Mouse (Mus musculus): Measurements from ENCODE around the gene Retreg3. TPM values are rescaled to one million over a fixed set of nuclear protein-coding genes. Genes with fewer than 3 reads are reported as not detected.
"Not testable (repeated sequence)": the region's sequence is repeated elsewhere in the genome, so short reads cannot be mapped to it uniquely, and the experiment has no call there.

Retreg3 gene
- 10 to 100 TPM; 51.5 to 58.8 TPM for total RNA-seq (2021)
- long read RNA-seq, transcript Retreg3-201 (9 exons, 3,165 nt) = major isoform, 6 of 11 reads
- long read RNA-seq, partial matches to known transcripts = 2 of 11 reads
- long read RNA-seq, other reads (novel, unspliced or antisense) = 3 of 11 reads

DNA sequence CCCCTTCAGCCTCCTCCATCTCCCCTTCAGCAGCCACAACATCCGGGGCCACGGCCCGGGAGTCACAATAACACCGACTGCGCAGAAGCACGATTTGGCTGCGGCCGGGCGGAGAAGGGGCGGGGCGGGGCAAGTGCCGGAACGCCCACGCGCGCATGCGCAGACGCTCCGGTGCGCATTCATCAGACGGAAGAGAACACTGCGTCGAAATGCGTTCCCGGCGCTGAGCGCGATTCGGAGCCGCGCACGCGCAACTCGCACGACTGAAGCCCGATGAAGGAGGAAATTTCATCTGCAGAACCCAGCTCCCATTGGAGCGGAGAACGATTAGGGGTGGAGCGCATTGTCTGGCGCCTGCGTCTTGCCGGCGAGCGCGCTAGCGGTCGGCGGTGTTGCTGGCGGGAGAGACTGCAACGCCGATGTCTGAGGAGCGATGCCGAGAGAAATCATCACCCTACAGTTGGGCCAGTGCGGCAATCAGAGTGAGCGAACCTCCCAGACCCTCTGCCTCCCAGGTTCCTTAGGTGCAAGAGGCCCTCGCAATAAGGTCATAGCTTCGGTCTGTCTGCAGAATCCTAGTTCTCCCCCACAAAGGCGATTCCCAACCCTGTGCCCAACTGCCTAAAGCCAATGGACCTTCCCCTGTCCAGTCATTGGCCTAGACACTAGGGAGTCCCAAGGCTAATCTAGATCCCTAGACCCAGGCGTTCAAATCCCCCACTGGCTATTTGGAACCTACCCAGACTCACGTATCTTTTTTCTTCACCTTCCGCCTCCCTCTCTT lies at the start of gene Retreg3, which contains the start of gene Tubg1:
Gene Retreg3 (minus strand): TSS at position 133 of the 784 bp plus-strand sequence.
Gene Tubg1 (plus strand): TSS at position 178 of the 784 bp plus-strand sequence.
- peak; percentile 99 to 100 for DNase-seq (ENCODE audit: low spot score in 2 of 2)

DNA sequence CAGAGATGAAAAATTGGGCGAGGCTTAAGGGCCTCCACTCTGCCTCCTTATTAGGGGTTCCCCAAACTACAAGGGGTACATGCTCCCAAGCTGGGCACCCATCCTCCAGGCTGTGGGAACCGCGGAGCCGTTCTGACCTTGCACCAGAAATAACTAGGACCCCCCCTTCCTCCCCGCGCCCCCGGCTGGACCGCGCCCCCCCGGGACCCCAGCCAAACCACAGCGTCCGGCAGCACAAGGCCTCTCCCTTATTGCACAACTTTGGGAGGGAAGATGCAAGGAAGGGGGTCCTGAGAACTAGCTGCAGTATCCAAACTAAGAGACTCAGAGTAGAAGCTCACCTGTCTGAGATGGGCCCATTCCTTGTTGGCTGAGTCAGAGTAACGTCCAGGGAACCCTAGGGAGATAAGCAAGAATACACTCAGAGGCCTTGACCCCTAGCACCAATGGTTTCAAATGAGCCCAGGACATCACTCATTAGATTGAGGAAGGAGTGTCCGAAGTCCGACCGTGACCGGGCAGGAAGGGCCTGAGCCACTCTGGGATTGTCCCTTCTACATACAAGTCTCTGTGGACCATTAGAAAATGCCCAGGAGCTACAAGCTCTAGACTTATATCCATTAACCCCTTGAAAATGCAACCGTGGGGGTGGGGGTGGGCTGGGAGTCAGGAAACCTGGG lies 48.7 kb upstream of the Retreg3 start:
- DNase-seq (ENCODE audit: low spot score in 2 of 2) = no peak

DNA sequence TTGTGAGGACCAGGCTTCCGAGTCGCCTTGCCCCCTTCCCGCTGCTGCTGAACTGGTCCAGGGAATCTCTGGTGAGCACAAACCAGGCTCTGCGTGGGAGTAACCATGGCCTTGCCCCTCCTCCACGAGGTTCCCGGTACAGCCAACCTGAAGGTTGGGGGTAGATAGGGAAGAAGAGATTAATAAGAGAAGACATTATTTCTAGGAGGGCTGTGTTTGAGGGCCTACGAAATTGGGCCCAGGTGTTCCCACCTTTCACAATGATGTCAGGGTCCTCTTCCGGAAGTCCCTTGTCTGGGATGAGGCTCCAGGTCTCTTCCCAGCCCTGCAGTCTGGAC lies 48.2 kb upstream of the Retreg3 start:
- no peak for DNase-seq (ENCODE audit: low spot score in 2 of 2)

DNA sequence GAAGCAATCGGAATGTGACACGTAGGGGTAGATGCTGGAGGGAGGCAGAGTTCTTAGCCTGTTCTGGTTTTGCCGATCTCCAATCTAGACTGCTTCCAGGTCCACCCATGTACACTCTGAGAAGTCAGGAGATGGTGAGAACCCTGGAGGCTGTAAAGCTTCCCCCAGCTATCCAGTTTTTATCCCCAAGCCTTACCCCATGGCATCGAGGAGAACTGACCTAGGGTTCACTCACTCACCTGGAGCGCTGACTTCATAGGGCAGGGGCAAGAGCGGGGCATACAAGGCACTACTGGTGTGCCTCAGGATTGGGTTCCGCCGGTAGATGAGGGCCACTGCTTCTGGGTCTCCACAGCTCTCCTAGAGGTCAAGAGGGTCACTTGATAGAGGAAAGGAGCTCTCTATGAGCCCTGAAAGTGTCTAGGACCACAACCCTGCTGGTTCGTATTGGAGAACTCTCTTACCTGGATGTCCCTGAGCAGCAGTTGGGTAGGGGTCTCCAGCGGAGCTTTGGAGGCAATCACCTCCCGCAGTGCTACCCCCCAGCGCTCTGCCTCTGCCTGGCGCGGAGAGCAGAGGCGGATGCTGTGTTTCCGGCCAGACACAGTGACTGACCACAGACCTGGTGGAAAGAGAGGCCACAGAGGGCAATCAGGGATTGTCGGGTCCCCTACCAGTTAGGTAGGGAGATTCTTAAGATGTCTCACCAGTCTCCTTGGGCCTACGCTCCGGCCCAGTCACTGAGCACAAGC lies 47.7 kb upstream of the Retreg3 start:
- DNase-seq (ENCODE audit: low spot score in 2 of 2) = no peak

DNA sequence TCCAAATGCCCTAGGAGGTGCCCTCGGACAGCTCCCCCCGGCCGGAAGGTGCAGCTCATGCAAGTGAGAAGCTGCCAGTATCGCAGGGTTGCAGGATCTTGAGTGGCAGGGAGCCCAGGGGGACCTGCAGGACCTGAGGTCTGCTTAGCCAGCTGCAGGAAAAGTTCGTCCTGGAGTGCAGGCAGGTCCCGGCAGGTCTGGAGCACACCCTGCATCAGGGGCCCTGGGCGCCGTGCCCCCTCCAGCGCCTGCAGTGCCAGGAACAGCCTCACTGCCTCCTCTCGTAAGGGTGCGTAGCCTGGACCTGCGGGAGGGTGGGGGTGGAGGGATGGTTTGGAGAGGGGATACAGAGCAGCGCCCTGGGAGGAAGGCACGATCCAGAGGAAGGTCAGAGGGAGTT lies 46.7 kb upstream of the Retreg3 start:
- no peak for DNase-seq (ENCODE audit: low spot score in 2 of 2)

DNA sequence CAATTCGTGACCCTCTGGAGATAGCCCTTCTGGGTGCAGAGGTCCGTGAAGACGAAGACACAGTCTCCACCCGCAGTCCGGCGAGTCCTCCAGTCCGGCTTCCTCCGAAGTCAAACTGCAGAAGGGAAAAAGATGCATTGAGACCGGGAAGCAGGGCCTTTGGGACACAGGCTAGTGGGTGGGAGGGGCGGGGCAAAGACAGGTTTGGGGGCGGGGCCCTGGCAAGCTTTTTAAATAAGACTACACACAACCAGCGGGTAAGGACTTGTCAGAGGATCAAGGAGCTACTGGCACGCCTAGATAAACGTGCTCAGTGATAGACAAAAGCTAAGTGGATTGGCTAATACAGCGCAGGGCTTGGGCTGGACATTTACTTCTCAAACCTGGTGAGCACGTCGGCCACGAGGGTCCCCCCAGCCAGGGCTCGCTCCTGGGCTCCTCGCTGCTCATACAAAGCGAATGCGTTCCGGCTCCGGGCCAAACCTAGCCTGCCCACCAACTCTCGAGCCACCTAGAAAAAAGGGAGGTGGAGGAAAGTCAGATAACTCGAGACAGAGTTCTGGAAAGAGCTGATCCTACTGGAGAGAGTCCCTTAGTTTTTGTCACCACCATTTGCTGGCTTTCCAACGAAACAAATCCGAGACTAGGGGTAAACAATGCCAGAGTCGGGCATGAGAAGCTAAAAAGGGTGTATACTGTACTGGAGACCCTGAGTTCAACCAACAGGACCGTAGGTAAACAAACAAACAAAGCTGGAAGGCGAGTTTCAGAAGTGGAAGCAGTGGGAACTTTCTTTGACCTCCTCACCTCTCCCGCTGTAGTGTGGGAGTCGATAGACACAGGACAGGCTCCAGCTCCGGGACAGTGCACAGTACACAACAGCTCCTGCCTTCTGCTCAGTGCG lies 45.2 kb upstream of the Retreg3 start:
- DNase-seq (ENCODE audit: low spot score in 2 of 2) = no peak

DNA sequence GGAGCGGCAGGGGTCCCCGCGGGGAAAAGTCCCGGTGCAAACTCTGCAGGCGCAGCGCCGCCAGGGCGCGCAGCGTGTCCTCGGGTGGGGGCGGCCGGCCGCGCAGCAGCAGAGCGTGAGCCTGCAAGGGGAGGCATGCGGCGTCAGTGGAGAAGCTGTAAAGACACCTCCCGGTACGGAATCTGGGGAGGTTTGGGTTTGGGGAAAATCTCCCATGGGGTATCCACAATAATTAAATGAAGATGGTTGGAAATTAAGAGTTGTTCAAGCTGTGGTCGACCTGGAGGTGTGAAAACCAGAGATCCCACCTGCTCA lies 44.6 kb upstream of the Retreg3 start:
- DNase-seq (ENCODE audit: low spot score in 2 of 2) = no peak

DNA sequence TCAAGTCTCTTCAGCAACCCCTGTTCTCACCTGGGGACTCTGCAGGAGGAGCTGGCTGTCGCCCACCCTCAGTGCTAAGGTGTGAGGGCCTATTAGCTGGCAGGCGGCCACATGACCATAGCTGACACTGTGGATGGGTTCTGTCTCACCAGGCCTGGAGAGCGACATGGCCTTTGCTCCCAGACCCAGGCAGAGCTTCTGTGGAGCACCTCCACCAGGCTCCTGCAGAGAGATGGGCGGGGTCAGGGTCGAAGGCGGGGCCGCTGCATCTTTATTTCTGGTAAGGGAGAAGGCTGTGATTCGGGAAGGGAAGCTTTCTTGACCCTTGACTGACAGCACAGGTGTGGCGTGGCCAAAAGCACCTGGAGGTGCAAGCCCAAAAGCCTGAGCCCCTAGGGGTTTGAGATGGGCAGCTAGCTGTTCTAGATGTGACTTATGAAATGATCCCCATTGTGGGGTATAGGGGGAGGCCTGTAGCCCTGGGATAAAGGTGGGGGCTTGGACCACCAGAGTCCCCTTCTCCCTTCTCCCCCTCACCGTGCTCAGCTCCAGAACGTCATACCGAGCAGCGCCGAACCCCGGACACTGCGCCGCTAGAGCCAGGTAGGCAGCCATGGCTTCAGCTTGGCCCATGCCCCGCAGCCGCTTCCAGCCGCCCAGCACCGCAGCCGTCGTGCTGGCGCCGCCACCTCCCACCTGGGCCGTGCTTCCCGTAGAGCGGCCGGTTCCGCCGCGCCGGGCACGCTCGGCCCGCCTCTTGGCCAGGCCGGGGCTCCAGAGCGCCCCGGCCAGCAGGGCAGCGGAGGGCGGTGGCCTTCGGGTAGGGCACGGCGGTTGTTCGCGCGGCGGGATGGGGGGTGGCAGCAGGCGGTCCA lies 44.0 kb upstream of the Retreg3 start:
- DNase-seq (ENCODE audit: low spot score in 2 of 2) = no peak

DNA sequence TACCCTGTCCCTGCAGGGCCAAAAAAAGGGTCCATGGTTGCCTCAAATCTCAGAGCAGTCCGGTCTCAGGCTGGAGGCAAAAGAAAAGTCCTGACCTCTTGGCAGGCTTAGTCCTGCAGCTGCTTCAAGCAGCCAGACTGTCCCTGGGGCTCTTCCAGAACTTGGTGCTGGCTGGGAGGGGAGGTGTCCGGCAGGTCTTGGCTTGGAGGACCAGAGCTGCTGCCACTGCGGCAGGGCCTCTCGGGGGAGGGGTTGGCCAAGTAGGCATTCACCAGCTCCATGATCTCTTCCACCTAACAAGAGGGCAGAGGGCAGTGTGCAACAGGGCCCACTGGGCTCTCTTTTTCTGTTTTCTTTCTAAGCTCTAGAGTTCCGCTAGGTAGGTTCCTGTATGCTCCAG lies 43.1 kb upstream of the Retreg3 start:
- no peak for DNase-seq (ENCODE audit: low spot score in 2 of 2)

DNA sequence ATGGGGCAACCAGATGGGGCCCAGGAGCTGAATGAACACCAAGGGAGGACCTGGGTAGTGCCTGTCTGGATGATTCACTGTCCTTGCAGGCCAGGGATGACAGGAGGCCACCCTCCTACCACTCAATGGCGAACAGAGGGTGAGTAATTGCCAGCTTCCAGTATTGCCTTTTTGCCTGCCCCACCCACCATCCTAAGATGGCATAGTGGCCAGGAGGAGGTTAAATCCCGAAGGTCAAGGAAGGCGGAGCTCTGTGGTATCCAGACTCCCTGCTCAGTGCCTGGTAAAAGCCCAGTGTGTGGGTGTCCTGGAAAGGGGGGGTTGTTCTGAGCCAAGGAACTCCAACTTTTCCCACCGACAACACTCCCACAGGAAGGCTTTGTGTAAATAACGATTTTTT lies 42.6 kb upstream of the Retreg3 start:
- no peak for DNase-seq (ENCODE audit: low spot score in 2 of 2)

DNA sequence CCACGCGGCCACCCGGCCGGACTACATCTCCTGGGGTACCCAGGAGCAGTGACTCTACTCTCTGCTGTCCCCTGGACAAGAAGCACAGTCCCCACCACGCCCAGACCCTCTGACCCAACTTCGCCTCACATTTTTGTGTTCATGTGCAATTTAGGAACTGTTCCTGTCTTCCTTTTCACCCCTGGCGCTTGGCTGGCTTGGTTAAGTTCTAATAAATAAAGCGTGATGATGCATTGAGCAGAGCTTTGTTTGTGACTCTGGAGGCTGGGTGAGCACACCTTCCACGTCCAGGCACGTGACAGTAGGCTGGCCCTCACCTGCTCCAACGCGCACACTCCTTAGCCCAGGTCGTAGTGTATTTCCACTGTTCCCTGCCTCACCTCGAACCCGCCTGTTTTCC lies 41.9 kb upstream of the Retreg3 start:
- no peak for DNase-seq (ENCODE audit: low spot score in 2 of 2)

DNA sequence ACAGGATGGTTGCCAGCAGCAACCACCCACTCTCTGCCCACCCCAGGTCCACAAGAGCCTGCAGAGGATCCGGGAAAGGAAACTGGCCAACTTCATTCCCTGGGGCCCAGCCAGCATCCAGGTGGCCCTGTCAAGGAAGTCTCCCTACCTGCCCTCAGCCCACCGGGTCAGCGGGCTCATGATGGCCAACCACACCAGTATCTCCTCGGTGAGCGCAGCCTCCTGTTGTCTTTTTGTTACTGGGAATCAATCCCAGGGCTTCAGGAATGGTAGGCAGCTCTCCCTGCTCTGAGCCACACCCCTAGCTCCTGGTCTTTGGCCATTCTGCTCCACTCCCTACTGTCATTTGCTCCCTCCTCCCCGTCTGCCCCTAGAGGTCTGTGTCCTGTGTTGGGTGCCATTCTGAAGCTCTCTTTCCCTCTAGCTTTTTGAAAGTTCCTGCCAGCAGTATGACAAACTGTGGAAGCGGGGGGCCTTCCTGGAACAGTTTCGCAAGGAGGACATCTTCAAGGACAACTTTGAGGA lies 41.4 kb upstream of the Retreg3 start:
- DNase-seq (ENCODE audit: low spot score in 2 of 2) = not testable (repeated sequence)

DNA sequence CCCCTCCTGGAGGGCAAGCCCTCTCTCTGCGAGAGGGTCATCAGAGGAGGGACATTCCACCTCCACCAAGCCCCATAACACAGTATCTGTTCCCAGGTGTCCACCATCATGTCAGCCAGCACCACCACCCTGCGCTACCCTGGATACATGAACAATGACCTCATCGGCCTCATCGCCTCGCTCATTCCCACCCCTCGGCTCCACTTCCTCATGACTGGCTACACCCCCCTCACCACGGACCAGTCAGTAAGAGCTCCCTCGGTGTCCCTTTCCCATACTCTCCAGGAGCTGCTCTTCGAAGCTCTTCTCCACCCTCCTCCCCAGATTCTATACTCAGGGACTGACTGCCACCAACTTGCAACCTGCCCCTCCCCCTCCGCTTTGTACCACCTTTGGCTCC lies 40.5 kb upstream of the Retreg3 start:
- DNase-seq (ENCODE audit: low spot score in 2 of 2) = not testable (repeated sequence)

DNA sequence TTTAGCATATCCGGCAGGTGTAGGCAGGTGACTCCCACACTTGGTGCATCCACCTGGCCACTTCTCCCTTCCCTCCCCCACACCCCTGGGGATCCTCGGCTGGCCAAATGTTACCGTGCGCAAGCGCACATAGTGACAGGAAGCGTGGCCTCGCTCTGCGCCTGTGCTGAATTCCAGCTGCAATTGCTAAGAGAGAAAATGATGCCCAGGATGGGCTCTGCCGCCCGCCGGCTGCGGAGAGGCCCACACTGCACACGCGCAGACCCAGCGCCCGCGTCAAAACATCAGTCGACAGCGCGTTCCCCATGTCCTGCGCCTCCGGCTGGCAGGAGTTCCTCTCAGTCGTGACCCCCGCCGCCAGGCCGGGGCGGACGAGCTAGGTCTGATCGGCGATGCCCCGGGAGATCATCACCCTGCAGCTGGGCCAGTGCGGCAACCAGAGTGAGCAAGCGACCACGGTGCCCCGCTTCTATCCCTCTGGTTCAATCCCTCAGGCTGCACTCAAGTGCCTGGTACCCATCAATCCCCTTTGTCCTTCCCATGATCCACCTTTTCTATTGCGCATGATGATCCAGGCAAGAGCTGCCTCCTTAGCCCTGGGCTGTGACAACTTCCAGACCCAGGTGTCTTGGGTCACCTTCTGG lies 36.2 kb upstream of the Retreg3 start, which contains the start of gene Tubg2:
Gene Tubg2 (plus strand): TSS at position 180 of the 644 bp plus-strand sequence.
- peak; percentile 61 to 77 for DNase-seq (ENCODE audit: low spot score in 2 of 2)

DNA sequence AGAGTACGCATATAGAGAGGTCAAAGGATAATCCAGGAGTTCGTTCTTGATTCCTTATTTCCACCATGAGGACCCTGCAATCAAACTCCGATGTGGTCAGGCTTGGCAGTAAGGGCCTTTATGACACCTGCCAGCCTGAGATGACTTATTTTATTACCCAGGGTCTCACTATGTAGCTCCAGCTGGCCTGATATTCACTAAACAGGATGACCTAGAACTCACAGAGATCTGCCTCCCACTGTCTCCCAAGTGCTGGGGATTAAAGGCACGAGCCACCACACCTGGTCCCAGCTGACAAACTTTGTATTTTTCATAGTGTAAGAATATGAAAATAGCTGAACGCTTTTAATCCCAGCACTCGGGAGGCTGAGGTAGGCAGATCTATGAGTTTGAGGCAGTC lies 35.5 kb upstream of the Retreg3 start:
- DNase-seq (ENCODE audit: low spot score in 2 of 2) = no peak

DNA sequence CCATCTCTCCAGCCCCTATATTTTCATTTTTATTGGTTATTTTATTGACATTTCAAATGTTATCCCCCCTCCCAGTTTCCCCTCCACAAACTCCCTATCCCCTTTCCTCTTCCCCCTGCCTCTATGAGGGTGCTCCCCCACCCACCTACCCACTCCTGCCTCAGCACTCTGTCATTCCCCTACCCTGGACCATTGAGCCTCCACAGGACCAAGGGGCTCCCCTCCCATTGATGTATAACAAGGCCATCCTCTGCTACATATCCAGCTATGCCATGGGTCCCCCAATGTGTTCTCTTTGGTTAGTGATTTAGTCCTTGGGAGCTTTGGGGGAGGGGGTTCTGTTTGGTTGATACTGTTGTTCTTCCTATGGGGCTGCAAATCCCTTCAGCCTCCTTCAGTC lies 35.0 kb upstream of the Retreg3 start:
- DNase-seq (ENCODE audit: low spot score in 2 of 2) = no peak

DNA sequence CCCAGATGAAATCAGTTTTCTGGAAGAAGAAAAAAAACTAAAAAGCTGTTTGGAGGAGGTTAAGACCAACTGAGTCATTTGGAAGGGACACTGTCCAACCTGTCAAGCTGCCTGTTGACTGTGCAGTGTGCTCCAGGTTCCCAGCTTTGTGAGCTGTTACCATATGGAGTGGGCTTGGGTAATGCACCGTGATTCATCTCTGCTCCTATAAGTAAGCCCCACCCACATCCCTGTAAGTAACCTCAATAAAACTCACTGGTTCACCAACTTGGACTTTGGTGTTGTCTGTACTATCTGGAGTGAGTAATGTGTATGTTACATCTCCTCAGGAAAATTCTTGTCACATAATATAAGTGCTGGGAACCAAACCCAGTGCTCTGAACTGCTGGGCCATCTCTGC lies 33.1 kb upstream of the Retreg3 start:
- no peak for DNase-seq (ENCODE audit: low spot score in 2 of 2)

DNA sequence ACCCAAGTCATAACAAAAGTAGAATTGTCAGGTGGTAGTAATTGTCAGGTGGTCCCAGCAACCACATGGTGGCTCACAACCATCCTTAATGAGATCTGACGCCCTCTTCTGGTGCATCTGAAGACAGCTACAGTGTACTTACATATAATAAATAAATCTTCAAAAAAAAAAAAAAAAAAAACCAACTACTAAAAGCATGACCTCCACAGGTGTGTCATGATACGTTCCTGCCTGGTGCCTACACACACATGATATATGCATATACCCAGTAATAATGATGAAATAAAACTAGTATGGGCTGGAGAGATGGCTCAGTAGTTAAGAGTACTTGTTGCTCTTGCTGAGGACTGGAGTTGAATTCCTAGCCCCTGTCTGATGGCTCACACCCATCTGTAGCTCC lies 31.4 kb upstream of the Retreg3 start:
- no peak for DNase-seq (ENCODE audit: low spot score in 2 of 2)

Measured in layer of hippocampus, postnatal 10 days (tissue).